Mouse (Mus musculus): ENCODE measurements around the gene Serping1.
"Not testable (repeated sequence)": the region's sequence is repeated elsewhere in the genome, so short reads cannot be mapped to it uniquely, and the experiment has no call there.

The Serping1 gene

GRCm38 (mm10) chr2:84775241-84775640 is at the start of gene Serping1:
TSS of gene Serping1 (minus strand) at chr2:84775444.
- DNase-seq = no peak

DNA sequence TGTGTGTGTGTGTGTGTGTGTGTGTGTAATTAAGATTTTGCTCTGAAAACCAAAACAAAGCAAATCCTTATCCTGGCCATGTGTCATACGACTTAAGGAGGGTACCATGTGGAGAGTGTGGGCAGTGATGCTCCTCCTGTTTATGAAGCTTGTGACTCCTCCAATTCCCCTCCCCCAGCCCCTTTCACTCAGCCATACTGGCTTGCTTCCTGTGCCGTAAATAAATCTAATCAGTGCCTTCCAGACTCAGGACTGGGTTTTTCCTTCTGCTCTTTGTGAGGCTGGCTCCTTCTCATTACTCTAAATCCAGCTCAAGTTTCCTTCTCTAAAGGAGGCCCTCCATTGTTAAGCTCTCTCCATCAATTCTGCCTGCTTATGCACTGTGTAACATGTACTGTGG is 48.0 kb upstream of the Serping1 start:
- DNase-seq = no peak

DNA sequence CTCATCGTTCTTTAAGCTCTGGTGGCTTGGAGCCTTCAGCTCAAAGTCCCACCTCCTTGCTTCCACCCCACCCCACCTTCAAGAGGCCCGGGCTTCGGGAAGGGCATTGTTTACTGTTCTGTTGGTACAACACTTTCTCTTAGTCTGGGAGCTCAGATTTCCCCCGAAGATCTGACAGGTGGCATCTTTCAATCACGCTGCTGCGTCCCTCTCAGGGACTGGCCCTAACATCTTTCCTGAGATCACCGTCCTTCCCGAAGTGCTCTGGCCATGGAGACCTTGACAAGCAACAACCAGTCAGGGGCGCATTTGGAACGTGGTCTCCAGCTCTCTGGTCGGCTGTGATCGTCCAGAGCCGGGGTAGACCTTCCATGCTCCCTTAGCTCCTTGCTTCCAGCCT is 47.3 kb upstream of the Serping1 start, which contains the start of gene Smtnl1:
Gene Smtnl1 (minus strand): TSS at position 101 of the 400 bp plus-strand sequence.
- no peak for DNase-seq

GRCm38 (mm10) chr2:84819861-84820260 is 44.6 kb upstream of the Serping1 start:
- DNase-seq = no peak

GRCm38 (mm10) chr2:84812676-84813075 is 37.4 kb upstream of the Serping1 start:
- no peak for DNase-seq

DNA sequence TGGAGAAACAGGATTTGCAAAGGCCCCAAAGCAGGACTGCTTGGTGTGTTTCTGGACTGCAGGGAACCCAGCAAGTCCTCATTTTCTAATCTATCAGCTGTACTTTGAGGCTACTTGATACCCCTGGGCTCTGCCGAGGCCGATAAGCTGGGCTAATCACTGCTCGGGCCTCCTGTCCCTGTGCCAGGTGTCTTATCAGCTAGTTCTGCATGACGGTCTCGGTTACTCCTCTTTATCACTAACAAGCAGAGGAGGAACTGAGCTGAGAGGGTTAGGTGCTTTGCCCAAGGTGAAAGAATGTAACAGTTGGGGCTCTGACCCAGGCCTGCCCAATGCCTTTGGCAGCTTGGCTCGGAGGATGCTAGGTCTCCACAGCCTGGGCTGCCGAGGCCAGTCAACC is 36.6 kb upstream of the Serping1 start:
- DNase-seq = no peak

DNA sequence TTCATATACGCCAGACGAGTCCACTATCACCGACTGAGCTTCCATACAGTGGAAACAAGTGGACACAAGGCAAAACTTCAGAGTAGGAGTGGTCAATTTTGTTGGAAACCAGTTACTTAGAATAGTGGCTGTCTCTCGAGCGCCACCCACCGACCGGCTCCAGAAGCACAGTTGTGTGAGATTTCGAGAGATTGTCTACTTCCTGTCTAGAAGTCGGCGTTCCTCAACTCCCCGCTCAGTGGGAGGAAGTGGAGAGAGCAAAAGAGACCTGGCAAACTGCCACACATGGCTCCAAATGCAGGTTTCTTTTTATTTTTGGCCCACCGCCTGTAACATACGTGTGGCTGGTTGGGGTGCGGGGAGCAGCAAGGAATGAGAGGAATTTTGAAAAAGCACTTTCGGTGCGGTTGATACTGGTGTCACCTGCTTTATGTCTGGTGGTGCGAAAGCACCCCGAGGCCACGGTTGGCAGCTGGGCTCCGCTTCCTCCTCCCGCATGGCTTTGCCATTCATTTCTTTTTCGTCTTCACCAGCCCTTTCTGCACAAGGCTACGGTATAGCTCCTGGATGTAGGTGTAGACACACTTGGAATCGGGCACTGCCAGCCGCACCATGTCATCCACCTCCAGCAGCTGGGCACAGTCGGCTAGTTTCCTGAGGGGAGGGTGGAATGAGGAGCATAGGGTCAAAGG is 35.8 kb upstream of the Serping1 start:
- DNase-seq = peak; percentile 73

DNA sequence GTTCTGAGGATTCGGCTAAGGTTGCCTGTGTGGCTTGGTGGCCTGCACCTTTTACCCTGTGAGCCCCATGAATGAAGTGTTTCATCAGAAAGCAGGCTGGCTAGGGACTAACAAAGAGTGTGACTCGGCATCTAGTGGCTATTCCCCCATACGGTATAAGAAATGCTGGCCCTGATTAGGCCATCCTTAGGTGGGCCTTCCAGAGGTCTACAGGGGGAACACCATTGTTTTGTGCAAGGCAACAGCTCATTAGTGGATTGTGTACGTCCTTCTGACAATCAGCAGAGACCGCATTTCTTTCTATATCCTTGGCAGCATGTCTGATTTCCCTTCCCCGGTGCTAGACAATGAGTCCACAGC is 35.3 kb upstream of the Serping1 start:
- no peak for DNase-seq

DNA sequence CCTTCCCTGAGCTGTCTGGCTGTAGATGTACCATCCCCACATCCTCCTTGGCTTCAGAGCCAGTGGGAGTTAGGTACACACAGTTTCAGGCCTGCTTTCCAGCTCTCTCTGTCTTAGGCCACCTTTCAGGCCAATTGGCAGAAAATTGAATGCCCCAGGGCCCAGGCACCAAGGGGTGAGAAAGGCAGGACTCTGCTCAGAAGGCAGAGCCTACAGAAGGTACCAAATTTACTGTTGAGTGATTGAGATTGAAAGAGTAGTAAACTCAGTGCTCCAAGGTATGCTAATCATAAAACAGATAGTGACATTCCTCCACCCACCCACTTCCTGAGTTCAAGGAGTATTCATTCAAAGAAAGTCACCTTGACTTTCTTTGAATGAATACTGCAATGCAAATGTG is 34.1 kb upstream of the Serping1 start:
- DNase-seq = no peak

DNA sequence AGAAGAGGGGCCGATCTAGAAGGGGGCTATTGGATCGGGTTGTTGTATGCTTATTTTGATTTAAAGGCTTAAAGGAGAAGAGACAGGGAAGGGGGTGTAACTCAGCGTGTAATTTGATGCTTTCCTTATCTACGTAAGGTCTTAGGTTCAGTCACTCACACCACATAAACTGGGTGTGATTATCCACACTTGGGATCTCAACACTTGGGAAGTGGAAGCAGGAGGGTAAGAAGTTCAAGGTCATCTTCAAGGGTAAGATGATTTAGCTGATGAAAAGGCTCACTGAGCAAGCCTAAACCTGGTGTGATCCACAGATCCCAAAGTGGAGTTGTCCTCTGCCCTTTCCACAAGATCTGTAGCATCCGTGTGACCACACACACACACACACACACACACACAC is 31.3 kb upstream of the Serping1 start:
- DNase-seq = no peak

GRCm38 (mm10) chr2:84803963-84804362 is 28.7 kb upstream of the Serping1 start:
- no peak for DNase-seq

DNA sequence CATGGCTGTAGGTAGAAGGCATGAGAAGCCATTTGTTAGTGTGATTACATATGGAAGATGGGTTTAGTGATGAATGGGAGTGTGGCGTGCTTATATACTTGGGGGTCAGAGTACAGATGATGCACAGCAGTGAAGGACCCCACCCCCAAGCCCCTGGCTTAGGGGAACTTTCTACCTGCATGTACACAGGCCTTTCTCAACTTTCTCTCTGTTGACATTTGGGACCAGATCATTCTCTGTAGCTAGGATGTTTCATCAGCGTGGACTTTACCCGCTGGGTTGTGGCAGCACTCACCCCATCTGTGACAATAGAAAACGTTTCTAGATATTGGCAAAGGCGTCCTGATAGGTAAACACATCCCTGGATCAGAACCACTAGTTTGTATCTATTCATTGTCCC is 26.0 kb upstream of the Serping1 start:
- not testable (repeated sequence) for DNase-seq

DNA sequence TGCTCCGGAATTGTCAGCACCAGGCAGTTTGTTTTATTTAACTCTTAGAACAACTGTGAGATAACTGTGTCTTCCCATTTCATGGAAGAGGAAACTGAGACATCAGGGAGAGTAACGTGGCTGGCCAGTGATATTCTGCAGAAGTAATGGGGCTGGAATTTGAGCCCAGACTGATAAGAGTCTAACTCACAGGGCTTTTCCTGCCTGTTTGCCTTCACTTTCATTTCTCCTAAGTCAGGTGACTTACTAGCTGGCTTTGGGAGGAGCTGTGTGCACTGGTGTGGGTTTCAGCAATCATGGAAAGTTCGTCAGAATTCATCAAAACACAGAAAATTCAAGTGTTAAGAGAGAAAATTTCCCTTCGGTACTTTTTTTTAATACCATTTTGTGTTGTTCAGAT is 25.1 kb upstream of the Serping1 start:
- DNase-seq = no peak

- peak; percentile 61 for DNase-seq
These were observed 23.9 kb upstream of the Serping1 start for GRCm38 (mm10) chr2:84799041-84799561.

DNA sequence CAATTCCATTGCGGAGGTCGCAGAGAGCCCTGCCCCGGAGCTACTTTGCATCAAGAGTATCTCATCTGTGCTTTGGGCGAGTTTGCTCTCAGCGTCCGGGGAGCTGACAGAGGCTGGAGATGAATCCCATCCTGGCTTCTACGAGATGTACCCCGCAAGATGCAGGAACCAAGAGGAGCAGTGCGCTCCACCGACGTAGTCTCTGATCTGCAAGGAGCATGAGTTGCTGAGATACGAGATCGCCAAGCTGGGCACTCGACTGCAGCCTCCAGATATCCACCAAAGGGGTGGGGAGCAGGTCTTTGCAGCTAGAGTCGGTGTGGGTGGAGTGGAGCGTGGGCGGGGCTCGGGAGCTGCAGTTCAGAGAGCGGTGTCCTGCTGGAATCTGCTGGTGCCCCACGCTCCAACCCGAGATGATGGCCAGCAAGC is 23.3 kb upstream of the Serping1 start, which contains the start of gene Ube2l6:
Gene Ube2l6 (plus strand): TSS at position 336 of the 429 bp plus-strand sequence.
- DNase-seq = peak; percentile 57

DNA sequence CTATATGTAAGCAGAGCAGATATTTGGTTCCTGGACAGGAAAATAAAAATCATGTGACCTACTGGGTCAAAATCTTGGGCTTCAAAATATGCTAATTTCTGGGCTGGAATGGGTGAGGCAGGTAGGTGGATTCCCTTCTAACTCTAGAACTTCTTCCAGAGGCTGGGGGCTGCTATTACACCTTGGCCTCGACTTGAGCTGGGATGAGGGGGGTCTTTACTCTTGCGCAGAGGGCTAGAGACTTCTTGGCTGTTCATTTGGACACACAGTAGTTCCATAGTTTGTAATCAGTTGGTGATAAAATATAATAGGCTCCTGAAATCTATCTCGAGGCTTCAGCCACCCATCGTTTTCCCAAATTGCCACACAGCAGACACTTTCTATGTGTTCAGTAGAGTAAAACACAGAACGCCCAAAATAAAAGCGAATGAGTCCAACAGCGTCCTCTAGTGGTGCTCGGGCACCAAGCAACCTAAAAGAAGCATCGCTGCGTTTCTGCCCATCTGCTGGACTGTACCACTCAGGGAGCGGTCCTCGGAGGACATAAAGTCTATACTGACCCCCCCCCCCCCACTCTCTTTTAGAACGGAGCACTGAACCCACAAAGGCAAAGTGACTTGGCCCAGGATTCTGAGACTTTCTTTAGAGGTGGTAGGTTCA is 22.7 kb upstream of the Serping1 start:
- DNase-seq = peak; percentile 81

GRCm38 (mm10) chr2:84793871-84794270 is 18.6 kb upstream of the Serping1 start:
- DNase-seq = no peak

DNA sequence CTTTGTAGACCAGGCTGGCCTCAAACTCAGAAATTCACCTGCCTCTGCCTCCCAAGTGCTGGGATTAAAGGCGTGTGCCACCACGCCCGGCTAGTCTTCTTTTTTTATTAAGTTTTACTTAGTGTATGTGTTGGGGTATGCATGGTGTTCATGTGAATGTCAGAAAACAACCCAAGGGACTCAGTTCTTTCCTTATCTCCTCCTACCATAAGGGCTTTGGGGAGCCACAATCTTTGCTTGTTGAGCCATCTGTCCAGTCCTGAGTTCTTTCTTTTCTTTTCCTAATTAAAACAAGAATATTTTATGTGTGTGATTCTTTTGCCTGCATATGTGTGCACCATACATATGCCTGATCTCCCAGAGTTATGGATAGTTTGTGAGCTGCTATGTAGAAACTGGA is 17.9 kb upstream of the Serping1 start:
- DNase-seq = no peak

- DNase-seq = no peak
These were observed 17.3 kb upstream of the Serping1 start for GRCm38 (mm10) chr2:84792516-84792915.

DNA sequence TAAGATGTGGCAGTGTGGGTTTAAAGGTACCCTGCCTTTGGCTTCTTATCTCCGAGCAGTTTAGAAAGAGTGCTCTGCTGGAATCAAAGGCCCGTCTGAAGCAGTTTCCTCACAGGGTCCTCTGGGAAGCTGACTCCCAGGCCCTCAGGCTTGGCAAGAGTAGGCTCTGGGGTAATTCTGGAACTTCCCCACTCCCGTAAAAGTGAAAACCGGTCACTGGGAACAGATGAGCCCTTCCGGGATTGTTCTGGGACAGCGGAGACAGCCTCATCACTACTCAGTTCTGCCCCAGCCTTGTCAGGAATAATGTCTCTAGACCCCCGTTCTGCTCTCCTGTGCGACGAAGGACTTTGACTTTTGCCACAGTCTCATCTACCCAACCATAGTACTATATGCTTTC is 15.2 kb upstream of the Serping1 start:
- DNase-seq = no peak

GRCm38 (mm10) chr2:84788316-84788715 is 13.1 kb upstream of the Serping1 start:
- no peak for DNase-seq

GRCm38 (mm10) chr2:84783840-84784566 is 8.8 kb upstream of the Serping1 start:
- DNase-seq = no peak

- DNase-seq = no peak
These were observed 8.1 kb upstream of the Serping1 start for GRCm38 (mm10) chr2:84783315-84783714.

DNA sequence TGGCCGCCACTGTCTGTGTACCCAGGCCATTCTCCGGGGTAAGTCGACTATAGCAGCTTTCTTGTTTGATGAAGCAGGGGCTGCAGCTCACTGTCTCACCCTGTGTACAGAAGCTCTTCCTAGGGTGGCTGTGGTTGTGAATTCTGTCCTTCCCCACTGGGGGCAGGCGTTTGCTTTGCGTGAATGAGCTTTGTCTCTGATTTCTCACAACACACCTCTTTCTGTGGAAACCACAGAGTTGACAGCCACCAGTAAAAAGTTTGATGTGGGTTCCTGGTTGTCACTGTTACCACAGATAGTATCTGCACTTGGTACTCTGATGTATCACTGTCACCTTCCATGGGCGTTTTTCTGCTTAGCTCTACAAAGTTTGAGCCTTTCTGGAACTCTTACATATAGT is 4.0 kb upstream of the Serping1 start:
- DNase-seq = no peak
